Mouse (Mus musculus) olfactory bulb, adult 2 months (tissue): Measurements from ENCODE around the gene Sf3b1.

Source experiments
- CTCF ChIP-seq: fragments of 200-500 bp; IDR thresholded peaks from 2 replicates; pipeline ENCODE4 v1.5.1; 2012; ENCODE audit warnings: low read depth, mild to moderate bottlenecking, low read length, moderate library complexity; ENCODE audit not compliant: insufficient read depth
- POLR2A ChIP-seq: fragments of 200-500 bp; IDR thresholded peaks from 2 replicates; pipeline ENCODE4 v1.6.1; 2012; ENCODE audit warnings: mild to moderate bottlenecking, low read depth, low read length, moderate library complexity; ENCODE audit not compliant: insufficient read depth

DNA sequence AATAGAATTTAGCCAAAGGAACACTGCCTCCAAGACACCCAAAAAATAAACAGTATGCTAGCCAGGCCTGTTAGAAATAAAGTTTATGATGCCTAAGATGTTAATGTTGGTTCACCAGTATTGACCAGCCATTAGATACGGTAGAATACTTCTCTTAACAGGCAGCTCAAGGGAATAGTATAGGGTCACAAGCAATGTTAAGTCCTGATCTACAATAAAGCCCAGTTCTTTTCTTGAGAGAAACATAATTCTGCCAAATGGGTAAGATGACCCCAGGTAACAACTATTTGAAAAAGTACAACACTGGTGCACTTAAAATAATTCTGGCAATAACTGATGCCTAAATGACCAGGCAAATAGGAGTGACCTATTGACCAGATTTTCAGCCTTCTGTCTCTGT is 685 bp upstream of the Sf3b1 start:
- no peak for TF ChIP-seq CTCF
- no peak for TF ChIP-seq POLR2A
